Mouse (Mus musculus): ENCODE measurements at regions not wholly inside any gene's neighbourhood (a gene's known extent, or its start where the extent isn't known, plus 50 kb on each side); places are given as distances from the start of the nearest gene placed in this dataset.

- TF ChIP-seq CTCF (IDR thresholded peaks at IDR 0.05; ENCODE audit: extremely low read depth, insufficient read length, insufficient replicate concordance, low read depth, low read length): no peak
- no peak for TF ChIP-seq POLR2A (IDR thresholded peaks at IDR 0.05; ENCODE audit: low read depth, low read length)
- no peaks in the 10 kb centered on the region for H3K4me1 ChIP-seq (ENCODE audit: control insufficient read depth, insufficient read depth, insufficient read length, low read length)
- H3K27ac ChIP-seq (ENCODE audit: insufficient read depth, low read depth, low read length): no peak overlapping the region
- H3K36me3 ChIP-seq (ENCODE audit: control insufficient read depth, insufficient read depth, low read length): no peaks in the 10 kb centered on the region
- H3K4me3 ChIP-seq (ENCODE audit: low read depth, low read length): no peak overlapping the region
- 76% methylated on average over 7 of the region's 7 CpGs for WGBS
- no peaks in the 10 kb centered on the region; the same call in 1 of the 2 replicates for H3K27me3 ChIP-seq (ENCODE audit: control insufficient read depth, insufficient read depth, low read length)
Observed at GRCm38 (mm10) chr2:50569502-50570285, 273.1 kb upstream of the Mmadhc start.

GRCm38 (mm10) chr2:50568777-50569501 is 272.3 kb upstream of the Mmadhc start:
- TF ChIP-seq CTCF (IDR thresholded peaks at IDR 0.05; ENCODE audit: extremely low read depth, insufficient read length, insufficient replicate concordance, low read depth, low read length) (no peak), POLR2A (IDR thresholded peaks at IDR 0.05; ENCODE audit: low read depth, low read length) (no peak)
- WGBS: 72% methylated on average over 8 of the region's 8 CpGs
- H3K4me1 ChIP-seq (ENCODE audit: control insufficient read depth, insufficient read depth, insufficient read length, low read length): no peaks in the 10 kb centered on the region
- H3K36me3 ChIP-seq (ENCODE audit: control insufficient read depth, insufficient read depth, low read length): no peaks in the 10 kb centered on the region
- no peak overlapping the region for H3K27ac ChIP-seq (ENCODE audit: insufficient read depth, low read depth, low read length)
- no peaks in the 10 kb centered on the region; the same call in 1 of the 2 replicates for H3K27me3 ChIP-seq (ENCODE audit: control insufficient read depth, insufficient read depth, low read length)
- H3K4me3 ChIP-seq (ENCODE audit: low read depth, low read length): no peak overlapping the region

- Histone ChIP-seq H3K27ac (ENCODE audit: insufficient read depth, low read depth, low read length) (no peak overlapping the region), H3K36me3 (ENCODE audit: control insufficient read depth, insufficient read depth, low read length) (no peaks in the 10 kb centered on the region), H3K27me3 (ENCODE audit: control insufficient read depth, insufficient read depth, low read length) (no peaks in the 10 kb centered on the region; the same call in 1 of the 2 replicates), H3K4me3 (ENCODE audit: low read depth, low read length) (no peak overlapping the region), H3K4me1 (ENCODE audit: control insufficient read depth, insufficient read depth, insufficient read length, low read length) (no peaks in the 10 kb centered on the region)
- WGBS: 43% methylated on average over 1 of the region's 1 CpGs
- TF ChIP-seq CTCF (IDR thresholded peaks at IDR 0.05; ENCODE audit: extremely low read depth, insufficient read length, insufficient replicate concordance, low read depth, low read length) (no peak), POLR2A (IDR thresholded peaks at IDR 0.05; ENCODE audit: low read depth, low read length) (no peak)
Observed at GRCm38 (mm10) chr2:50567542-50567941, 270.9 kb upstream of the Mmadhc start.

GRCm38 (mm10) chr2:50554031-50554430 is 257.4 kb upstream of the Mmadhc start:
- H3K27me3 ChIP-seq (ENCODE audit: control insufficient read depth, insufficient read depth, low read length): no peaks in the 10 kb centered on the region

GRCm38 (mm10) chr2:50552437-50552836 is 255.8 kb upstream of the Mmadhc start:
- H3K27ac ChIP-seq (ENCODE audit: insufficient read depth, low read depth, low read length): no peak overlapping the region
- 78% methylated on average over 2 of the region's 2 CpGs for WGBS
- H3K4me1 ChIP-seq (ENCODE audit: control insufficient read depth, insufficient read depth, insufficient read length, low read length): no peaks in the 10 kb centered on the region
- no peak for TF ChIP-seq POLR2A (IDR thresholded peaks at IDR 0.05; ENCODE audit: low read depth, low read length)
- TF ChIP-seq CTCF (IDR thresholded peaks at IDR 0.05; ENCODE audit: extremely low read depth, insufficient read length, insufficient replicate concordance, low read depth, low read length): no peak
- no peaks in the 10 kb centered on the region for H3K27me3 ChIP-seq (ENCODE audit: control insufficient read depth, insufficient read depth, low read length)
- no peaks in the 10 kb centered on the region for H3K36me3 ChIP-seq (ENCODE audit: control insufficient read depth, insufficient read depth, low read length)
- H3K4me3 ChIP-seq (ENCODE audit: low read depth, low read length): no peak overlapping the region

More at GRCm38 (mm10) chr2:50554031-50554430, 257.4 kb upstream of the Mmadhc start:
- H3K4me3 ChIP-seq (ENCODE audit: low read depth, low read length): no peak overlapping the region
- no peaks in the 10 kb centered on the region for H3K4me1 ChIP-seq (ENCODE audit: control insufficient read depth, insufficient read depth, insufficient read length, low read length)
- no peak overlapping the region for H3K27ac ChIP-seq (ENCODE audit: insufficient read depth, low read depth, low read length)
- TF ChIP-seq POLR2A (IDR thresholded peaks at IDR 0.05; ENCODE audit: low read depth, low read length): no peak
- TF ChIP-seq CTCF (IDR thresholded peaks at IDR 0.05; ENCODE audit: extremely low read depth, insufficient read length, insufficient replicate concordance, low read depth, low read length): no peak
- H3K36me3 ChIP-seq (ENCODE audit: control insufficient read depth, insufficient read depth, low read length): no peaks in the 10 kb centered on the region

- Histone ChIP-seq H3K27me3 (ENCODE audit: control insufficient read depth, insufficient read depth, low read length) (no peaks in the 10 kb centered on the region), H3K4me1 (ENCODE audit: control insufficient read depth, insufficient read depth, insufficient read length, low read length) (no peaks in the 10 kb centered on the region), H3K36me3 (ENCODE audit: control insufficient read depth, insufficient read depth, low read length) (no peaks in the 10 kb centered on the region), H3K4me3 (ENCODE audit: low read depth, low read length) (no peak overlapping the region), H3K27ac (ENCODE audit: insufficient read depth, low read depth, low read length) (no peak overlapping the region)
- TF ChIP-seq CTCF (IDR thresholded peaks at IDR 0.05; ENCODE audit: extremely low read depth, insufficient read length, insufficient replicate concordance, low read depth, low read length) (no peak), POLR2A (IDR thresholded peaks at IDR 0.05; ENCODE audit: low read depth, low read length) (no peak)
- 66% methylated on average over 8 of the region's 8 CpGs for whole genome bisulfite sequencing
Observed at GRCm38 (mm10) chr2:50549871-50550270, 253.3 kb upstream of the Mmadhc start.

Data from small intestine, adult 2 months (tissue).